Mouse (Mus musculus): ENCODE measurements around the gene Iqgap2. TPM values are rescaled to one million over a fixed set of nuclear protein-coding genes. Genes with fewer than 3 reads are reported as not detected.
A peak's percentile ranks its signal among the peaks of the same experiment; 100 is the strongest.

The Iqgap2 gene
- total RNA-seq, 2 experiments from 2014 or later = 3.1 to 3.3 TPM

- no peak for DNase-seq
These were observed 252.8 kb downstream of the Iqgap2 start for GRCm38 (mm10) chr13:95638894-95639293.

DNA sequence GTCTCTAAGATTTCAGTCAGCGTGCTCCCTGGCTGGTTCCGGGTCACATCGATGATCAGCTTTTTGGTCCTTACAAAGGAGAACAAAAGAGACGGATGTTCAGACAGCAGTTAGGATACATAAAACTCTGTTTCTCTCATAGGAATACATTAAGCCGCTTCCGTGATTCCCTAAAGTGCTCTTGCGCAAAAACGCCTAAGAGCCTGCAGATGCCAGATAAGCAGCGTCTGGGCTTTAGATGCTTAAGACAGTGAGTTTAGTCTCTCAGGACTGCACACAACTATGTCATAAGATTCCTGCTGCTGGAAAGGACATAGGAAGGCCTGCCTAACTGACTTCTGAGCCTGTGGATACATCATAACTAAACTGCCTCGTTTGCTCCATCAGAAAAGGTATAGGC lies 254.0 kb downstream of the Iqgap2 start:
- DNase-seq = no peak
- intact Hi-C loops (cut with DNase I) = no loop called here

More at GRCm38 (mm10) chr13:95638894-95639293, 252.8 kb downstream of the Iqgap2 start:
- intact Hi-C loops (cut with DNase I) = no loop called here

DNA sequence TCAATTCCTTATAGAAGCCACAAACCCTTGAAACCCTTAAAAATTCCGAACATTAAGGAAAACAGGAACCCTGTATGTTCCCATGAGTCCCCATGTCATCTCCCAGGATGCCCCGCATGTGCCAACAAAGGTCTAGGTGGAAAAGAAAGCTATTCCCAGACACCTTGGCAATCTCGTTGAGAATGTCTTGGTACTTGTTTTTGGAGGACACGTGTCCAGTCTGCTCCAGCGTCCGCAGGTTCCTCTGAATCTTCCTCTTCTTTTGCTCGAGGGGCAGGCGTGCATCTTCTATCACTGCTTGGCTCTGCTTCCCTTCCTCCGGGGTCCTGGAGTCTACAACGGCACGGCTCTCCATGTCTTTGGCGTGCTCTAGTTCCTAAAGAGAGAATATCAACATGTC lies 256.4 kb downstream of the Iqgap2 start:
- DNase-seq = no peak
- intact Hi-C loops (cut with DNase I) = no loop called here

DNA sequence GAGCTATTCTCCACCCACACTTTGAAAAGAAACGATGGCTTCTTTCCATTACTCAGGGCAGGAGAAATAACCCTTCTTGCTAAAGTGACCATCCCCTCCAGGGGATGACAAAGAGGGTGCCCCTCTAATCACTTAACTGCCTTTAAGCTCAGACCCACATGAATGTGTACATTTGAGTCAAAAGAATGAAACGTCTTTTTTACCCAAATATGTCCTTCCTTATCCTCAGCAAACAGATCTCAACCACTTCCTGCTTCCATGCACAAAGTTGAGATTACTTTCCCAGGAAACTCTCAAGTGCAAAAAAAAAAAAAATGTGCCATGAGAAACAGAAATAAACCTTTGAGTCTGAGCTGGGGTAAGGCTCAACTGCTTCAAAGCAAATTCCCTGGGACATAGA lies 257.3 kb downstream of the Iqgap2 start:
- no peak for DNase-seq
- intact Hi-C loops (cut with DNase I) = no loop called here

- intact Hi-C loops (cut with DNase I) = no loop called here
- peak in 1 of 2 experiments; percentile 55 for DNase-seq
These were observed 258.3 kb downstream of the Iqgap2 start for GRCm38 (mm10) chr13:95633384-95633783.

- intact Hi-C loops (cut with DNase I) = no loop called here
- DNase-seq = no peak
These were observed 259.6 kb downstream of the Iqgap2 start for GRCm38 (mm10) chr13:95632144-95632543.

GRCm38 (mm10) chr13:95630747-95631146 lies 261.0 kb downstream of the Iqgap2 start:
- DNase-seq = no peak
- intact Hi-C loops (cut with DNase I) = no loop called here

DNA sequence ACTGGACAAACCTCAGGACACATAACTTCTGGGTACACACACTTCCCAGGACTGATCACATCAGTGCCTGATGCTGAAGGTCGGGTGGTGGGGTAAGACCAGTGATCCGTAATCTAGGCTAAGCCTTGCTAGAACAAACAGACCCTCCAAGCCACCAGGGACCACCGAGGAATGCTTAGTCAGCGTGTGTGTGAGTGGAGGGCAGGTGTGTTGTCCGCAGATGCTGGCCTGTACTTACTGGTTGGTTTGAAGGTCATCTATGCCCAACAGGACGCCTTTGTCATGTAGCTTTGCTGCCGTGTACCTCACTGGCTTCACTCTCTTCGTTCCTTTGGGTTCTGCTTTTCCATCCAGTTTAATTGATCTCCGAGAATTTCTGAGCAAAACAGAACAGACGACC lies 262.0 kb downstream of the Iqgap2 start:
- intact Hi-C loops (cut with DNase I) = no loop called here
- DNase-seq = no peak

GRCm38 (mm10) chr13:95626696-95627095 lies 265.0 kb downstream of the Iqgap2 start:
- intact Hi-C loops (cut with DNase I) = no loop called here
- DNase-seq = no peak

DNA sequence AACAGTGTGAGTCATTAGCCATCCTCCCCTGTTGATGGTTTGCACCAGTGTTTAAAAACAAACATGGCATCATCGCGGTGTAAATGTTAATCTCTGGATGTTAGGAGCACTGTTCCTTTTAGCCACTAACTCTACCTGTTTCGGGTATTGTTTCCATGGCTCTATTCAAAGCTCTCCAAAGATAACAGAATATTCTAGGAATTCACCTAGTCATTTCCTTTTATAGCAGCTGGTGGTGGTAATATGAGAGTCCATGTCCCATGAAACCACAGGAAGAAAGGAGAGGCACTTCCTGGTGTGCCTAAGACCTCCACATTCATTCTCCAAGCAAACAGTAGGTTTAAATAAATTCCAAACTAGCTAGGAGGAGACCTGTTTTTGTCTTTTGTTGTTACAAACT lies 268.7 kb downstream of the Iqgap2 start:
- intact Hi-C loops (cut with DNase I) = no loop called here
- DNase-seq = no peak

GRCm38 (mm10) chr13:95621563-95621962 lies 270.2 kb downstream of the Iqgap2 start:
- intact Hi-C loops (cut with DNase I) = no loop called here
- DNase-seq = no peak

DNA sequence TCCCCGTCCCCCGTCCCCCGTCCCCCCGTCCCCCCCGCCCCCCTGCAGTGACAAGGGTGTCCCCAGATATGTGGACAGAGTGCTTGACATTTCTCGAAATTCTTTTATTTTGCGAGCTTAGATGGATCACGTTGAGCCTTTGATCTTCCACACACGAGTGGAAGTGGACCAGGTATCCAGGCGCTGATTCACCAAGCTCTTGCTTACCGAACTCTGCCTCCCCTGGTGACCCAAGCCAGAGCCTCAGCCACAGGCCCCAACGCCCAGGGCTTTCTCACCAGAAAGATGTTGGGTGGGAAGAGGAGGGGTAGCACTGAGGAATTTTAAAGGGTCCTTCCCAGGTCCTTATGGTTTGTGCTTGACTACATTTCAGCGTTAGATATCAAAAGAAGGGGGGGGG lies 272.9 kb downstream of the Iqgap2 start:
- no peak for DNase-seq
- intact Hi-C loops (cut with DNase I) = loop anchor here (2.0 to 5.0 kb wide), 2 partner anchors 40 to 57 kb away; no protein-coding TSS in a partner anchor

GRCm38 (mm10) chr13:95618309-95618712 lies 273.4 kb downstream of the Iqgap2 start, which contains the start of gene F2r:
F2r (minus strand) TSS chr13:95618487.
- DNase-seq = peak; percentile 89 to 90
- intact Hi-C loops (cut with DNase I) = loop anchor here (2.0 to 5.0 kb wide), 2 partner anchors 40 to 56 kb away; no protein-coding TSS in a partner anchor

- DNase-seq = no peak
- intact Hi-C loops (cut with DNase I) = loop anchor here (2.0 to 5.0 kb wide), 3 partner anchors 41 to 55 kb away; no protein-coding TSS in a partner anchor
These were observed 274.0 kb downstream of the Iqgap2 start for GRCm38 (mm10) chr13:95617671-95618171.

DNA sequence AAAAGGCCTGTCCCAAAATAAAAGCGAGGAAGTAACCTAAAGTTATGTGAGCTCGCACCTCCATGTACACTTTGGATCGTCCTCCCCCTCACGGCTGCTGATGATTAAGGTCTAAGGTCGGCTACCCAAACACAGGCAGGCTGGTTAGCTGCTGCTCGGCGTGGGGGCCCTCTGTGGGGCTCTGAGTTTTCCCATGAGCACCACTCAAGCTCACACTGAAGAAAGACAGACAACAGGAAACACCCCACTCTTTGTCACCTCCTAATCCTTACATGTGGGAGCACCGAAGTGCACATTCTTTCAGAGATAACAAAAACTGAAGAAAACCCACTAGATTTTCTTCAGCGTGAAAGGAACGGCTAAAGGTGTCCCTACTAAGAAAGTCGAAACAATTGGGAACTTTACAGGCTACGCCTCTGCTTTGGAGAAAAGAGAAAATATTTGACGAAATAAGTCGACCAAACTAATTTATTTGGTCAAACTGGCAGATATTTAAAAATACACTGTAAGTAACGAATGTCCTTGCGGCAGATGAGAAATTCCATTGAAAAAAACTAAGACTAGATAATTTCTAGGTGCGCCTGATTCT lies 274.5 kb downstream of the Iqgap2 start:
- no peak for DNase-seq
- intact Hi-C loops (cut with DNase I) = loop anchor here (2.0 to 5.0 kb wide), 2 partner anchors 50 to 55 kb away; no protein-coding TSS in a partner anchor

DNA sequence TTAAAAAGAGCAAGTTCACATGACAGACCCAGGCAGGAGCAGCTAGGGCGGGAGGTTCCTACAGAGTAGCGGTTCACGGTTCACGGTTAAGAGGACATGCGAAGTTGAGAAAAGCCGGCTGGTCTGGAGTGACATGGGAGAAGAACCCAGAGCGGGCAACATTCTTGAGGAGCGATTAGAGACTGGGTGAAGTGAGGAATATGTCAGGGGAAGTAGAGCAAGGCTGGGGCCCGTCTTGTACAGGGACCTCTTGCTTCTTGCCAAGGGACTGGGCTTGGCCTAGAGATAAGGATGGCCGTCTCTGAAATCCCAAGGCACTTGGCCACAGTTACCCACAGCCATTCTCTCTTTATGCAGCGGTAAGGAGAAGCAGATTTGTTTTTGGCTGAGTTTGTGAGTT lies 275.2 kb downstream of the Iqgap2 start:
- no peak for DNase-seq
- intact Hi-C loops (cut with DNase I) = loop anchor here (2.0 to 5.0 kb wide), 2 partner anchors 50 to 54 kb away; no protein-coding TSS in a partner anchor

GRCm38 (mm10) chr13:95614757-95615156 lies 277.0 kb downstream of the Iqgap2 start:
- intact Hi-C loops (cut with DNase I) = loop anchor here (5.0 kb wide), 1 partner anchor 52 kb away; no protein-coding TSS in a partner anchor
- peak in 1 of 2 experiments; percentile 28 for DNase-seq

- intact Hi-C loops (cut with DNase I) = no loop called here
- DNase-seq = no peak
These were observed 279.5 kb downstream of the Iqgap2 start for GRCm38 (mm10) chr13:95612243-95612642.

DNA sequence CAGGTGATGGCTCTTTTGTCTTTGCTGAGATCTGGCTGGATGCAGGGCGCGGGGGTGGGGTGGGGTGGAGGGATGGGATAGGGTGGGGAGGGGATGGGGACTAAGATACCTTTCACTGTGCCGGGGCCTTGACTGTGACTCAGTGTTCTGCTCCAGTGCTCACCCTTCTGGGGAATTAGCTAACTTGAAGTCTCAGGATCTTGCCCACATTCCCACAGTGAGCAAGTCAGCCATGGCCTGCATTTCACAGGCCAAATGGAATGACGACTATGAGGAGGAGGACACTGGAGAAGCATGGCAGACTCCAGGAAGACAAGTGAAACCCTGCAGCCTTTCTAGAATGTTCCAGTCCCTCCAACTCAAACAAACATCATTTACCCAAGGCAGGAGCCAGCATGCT lies 280.0 kb downstream of the Iqgap2 start:
- DNase-seq = no peak
- intact Hi-C loops (cut with DNase I) = no loop called here

DNA sequence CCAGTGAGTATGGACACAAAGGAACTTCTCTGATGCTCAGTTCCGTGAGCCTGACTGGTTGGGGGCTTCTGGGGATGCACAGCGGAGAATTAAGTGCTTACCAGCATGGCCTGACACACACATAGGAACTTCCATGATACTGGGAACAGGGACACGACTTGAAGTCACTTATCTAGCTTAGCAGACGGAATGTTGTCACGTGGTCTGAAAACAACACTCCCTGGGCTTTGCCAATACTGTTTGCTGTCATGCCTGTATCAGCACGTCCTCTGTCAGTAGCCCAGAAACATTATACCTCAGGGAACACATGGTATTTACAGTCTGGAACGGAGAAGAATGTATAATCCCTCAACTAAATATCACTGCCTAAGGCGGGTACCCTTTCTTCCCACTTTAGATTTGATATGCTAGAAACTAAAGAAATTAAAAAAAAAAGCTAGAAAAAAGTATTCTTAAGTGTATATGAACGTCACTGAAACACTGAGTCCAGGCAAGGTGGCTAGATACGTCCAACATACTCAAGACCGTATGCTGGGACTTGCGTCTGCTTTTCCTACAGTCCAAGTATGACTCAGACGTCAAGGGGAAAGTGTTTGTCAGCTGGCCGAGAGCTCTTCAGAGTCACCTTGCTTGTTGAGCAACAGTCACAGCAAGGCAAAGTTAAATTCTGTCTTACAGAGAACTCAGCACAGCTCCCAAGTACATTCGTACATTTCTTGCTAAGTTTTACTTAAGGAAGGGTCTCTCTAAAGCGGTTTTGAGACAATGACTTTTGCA lies 280.7 kb downstream of the Iqgap2 start:
- intact Hi-C loops (cut with DNase I) = no loop called here
- DNase-seq = peak in 1 of 2 experiments; percentile 31

- no peak for DNase-seq
- intact Hi-C loops (cut with DNase I) = no loop called here
These were observed 282.7 kb downstream of the Iqgap2 start for GRCm38 (mm10) chr13:95609088-95609420.
